Mouse (Mus musculus) frontal cortex, postnatal 36 days (tissue): ENCODE results near the gene Samhd1.
A peak's percentile ranks its signal among the peaks of the same experiment; 100 is the strongest.

ENCODE experiments used
- DNase-seq, 2 experiments: peaks; one replicate each; pipeline ENCODE4 v3.0.0; 2022; ENCODE audit warnings: low spot score in 2 of 2

Gene Samhd1

DNA sequence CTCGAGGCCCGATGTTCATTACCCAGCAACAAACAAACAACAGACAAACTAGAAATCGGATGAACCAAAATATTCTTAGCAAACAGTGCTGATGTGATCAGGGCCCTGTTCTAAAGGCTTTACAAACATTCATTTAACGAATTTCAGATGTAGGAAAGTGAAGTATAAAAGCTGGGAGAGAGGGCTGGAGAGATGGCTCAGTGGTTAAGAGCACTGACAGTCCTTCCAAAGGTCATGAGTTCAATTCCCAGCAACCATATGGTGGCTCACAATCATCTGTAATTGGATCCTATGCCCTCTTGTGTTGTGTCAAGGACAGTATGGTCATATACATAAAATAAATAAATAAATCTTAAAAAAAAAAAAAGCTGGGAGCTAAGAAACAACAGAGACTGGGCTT lies 1.1 kb upstream of the Samhd1 start:
- DNase-seq = no peak

DNA sequence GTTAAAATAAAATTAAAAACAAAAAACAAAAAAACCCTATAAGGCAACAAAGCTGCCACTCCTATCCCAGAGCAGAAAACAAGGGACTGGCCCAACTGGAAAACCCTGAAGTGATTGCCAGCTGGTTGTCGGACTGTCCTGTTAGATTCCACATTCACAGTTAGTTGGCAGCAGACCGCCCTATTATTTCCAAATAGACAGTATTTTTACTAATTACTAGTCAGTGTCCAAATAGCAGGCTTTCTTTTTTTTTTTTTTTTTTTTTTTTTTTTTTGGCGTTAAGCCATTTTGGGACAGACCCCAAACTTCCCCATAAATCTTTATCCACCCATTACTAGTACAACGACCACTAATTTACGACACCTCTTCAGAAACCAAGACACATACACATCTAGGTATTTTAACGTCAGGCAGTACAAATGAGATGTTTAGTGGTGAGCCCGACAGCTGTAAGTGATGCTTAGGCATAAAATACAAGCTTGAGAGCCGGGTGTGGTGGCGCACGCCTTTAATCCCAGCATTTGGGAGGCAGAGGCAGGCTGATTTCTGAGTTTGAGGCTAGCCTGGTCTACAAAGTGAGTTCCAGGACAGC lies 560 bp upstream of the Samhd1 start:
- no peak for DNase-seq

DNA sequence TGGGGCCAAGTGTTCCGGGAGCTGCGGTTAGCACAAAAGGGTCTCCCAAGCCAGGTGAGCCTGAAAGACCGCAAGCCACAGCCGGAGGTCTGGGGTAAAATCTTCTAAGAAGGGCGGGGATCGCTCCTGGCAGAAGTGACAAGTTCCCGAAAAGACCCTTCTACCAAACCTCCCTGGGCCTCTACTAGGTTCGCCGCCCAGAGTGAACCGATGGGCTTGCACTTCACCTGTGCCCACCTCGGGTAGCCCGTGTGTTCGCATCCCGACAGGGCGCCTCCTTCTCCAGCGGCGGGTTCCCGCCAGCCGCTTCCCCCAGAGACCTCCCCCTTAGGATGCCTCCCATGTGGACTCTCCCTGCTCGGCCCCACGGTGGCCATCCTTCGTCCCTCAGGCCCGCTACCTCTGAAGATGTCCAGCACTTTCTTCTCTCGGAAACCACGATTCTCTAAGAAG lies 560 bp downstream of the Samhd1 start:
- DNase-seq = no peak

GRCm38 (mm10) chr2:157133769-157134478 lies 1.1 kb downstream of the Samhd1 start:
- DNase-seq = no peak

DNA sequence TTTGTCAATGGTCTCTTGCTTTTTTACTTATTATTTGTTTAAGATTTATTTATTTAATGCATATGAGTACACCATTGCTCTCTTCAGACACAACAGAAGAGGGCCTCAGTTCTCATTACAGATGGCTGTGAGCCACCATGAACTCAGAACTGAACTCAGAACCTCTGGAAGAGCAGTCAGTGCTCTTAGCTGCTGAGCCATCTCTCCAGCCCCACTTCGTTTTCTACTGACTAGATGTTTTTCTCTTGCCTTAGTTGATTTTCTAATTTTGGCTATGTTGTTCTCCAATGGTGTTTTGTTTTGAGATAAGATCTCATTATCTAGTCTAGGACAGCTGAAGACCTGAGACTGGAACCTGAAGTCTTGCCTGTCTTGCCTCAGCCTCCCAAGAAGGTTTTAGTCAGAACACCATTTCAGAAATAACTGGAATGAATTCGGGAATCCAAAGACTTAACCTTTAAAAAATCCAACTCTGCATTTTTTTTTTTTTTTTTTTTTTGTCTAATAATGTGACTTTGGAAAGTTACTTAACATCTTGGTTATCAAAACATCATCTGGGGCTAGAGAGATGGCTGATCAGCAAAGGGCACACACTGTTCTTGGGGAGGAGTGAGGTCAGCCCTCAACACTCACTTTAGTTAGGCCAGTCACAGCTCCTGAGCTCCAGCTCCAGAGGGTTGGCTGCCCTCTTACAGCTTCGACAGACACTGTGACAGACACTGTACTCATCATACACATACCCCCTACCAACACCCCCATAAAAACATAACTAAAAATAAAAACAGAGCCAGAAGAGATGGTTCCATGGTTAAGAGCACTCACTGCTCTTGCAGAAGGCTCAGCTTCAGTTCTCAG lies 2.2 kb downstream of the Samhd1 start:
- DNase-seq = no peak

- no peak for DNase-seq
These were observed 3.0 kb downstream of the Samhd1 start for GRCm38 (mm10) chr2:157132086-157132485.

DNA sequence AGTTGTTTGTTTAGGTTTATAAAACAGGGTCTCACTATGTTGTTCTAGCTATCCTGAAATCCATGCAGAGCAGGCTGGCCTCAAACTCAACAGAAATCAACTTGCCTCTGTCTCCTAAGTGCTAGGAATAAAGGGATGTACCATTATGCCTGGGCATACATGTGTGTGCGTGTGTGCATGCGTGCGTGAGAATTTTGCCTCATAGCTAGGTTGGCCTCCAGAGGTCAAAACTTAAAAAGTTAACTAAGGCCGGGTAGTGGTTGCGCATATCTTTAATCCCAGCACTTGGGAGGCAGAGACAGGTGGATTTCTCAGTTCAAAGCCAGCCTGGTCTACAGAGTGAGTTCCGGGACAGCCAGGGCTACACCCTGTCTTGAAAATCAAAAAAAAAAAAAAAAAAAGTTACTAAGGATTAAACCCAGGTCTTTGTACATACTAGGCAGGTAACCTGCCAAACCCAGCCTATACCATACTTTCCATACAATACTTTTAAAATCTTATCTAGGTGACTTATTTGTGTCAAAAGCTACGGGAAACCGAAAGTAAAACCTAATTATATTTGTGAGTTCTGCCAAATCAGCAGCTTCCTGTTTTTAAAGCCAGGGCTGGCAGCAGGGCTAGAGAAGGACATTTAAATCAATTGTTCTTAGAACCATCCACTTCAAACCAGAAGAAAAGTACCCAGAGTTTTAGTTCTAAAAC lies 4.1 kb downstream of the Samhd1 start:
- DNase-seq = no peak

DNA sequence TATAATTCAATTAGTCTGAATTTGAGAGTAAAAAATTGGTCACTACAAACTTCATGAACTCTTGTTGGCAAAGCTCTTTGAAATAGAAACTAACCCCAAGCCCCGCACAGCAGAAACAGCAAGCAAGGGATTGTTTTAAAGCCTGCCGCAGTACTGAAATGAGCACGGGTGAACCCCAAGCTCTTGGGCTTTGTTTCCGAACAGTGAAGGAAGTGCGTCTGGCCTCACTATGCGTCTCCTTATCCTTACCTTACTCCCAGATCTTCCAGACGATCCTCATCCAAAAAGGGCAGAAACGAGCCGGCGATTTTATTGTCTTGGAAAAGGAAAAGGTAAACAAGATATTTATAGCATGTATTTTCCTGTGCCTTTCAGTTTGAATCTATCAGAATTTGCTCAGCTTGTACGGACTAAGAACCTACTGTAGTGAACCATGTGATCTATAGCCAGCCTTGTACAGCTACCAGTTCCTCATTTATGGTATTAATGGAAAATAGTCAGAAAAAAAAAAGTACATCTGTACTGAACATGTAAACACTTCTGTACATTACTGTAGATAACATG lies 5.4 kb downstream of the Samhd1 start:
- no peak for DNase-seq

DNA sequence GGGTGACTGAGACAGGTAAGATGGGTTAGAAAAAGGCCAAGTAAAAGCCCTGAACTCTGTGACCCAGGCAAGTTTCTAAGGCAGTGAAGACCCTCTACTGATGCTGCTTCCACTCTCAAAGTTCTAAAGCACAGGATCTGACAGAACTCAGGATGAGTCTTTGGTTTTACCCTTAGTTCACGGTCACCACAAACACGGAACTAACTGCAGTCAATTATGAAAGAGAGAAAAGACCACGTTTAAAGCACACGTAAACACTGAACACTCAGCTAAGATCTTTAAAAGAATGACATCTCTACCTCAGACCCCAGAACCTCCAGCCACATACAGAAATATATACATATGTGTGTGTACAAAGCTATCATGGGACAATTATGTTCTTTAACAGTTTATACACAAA lies 6.0 kb downstream of the Samhd1 start:
- DNase-seq = no peak

GRCm38 (mm10) chr2:157128072-157128471 lies 7.0 kb downstream of the Samhd1 start:
- DNase-seq = peak in 1 of 2 experiments; percentile 12

DNA sequence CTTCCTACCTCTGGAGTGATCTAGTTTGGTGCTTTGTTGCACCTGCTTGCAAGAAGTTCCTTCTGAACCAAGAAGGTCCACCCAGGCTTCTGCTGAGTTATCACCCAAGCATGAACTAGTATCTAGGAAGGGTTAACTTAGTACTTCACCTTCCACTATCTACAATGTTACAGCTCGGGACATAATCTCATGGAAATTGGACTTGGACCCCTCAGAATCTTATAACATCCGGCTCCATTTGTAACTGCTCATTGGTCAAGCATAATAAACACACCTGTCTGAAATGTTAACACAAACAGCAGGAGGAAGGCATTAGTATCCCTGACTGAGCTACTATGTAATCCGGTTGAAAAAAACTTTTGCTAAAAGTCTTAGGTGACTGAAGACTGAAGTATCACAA lies 7.7 kb downstream of the Samhd1 start:
- DNase-seq = no peak

- DNase-seq = no peak
These were observed 9.8 kb downstream of the Samhd1 start for GRCm38 (mm10) chr2:157125246-157125645.

DNA sequence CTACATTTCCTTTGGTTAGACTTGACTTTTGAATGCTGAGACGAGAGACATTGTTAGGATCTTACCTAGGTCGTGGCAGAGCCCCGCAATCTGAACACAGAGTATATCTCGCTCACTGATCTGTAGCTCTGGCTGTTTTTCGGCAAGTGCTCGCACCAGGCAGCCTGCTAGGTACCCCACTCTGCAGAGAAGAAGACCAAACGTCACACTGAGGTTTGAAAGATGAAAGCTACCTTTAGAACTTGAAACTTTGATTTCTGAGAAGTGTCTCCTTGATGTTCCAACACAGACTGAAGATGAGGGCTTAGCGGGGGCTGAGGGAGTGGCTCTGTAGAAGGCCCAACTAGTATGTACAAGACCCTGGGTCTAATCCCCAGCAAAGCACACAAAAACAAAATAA lies 13.3 kb downstream of the Samhd1 start:
- DNase-seq = no peak

DNA sequence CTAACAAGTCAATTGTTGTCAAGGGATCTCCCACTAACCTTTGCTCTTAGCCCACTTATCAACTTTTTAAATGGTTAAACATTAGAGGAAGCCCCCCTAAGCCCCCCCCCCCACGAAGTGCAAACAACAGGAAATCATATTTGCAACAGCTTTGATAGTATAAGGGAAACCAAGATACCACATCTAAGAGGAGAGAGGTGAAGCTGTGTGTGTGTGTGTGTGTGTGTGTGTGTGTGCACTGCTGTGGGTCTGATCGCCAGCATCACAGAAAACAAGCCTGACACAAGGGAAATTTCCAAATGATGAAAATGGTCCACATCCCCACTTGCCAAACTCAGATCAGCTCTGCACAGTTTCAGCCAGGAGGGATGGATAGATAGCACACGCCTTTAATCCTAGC lies 16.0 kb downstream of the Samhd1 start:
- no peak for DNase-seq

DNA sequence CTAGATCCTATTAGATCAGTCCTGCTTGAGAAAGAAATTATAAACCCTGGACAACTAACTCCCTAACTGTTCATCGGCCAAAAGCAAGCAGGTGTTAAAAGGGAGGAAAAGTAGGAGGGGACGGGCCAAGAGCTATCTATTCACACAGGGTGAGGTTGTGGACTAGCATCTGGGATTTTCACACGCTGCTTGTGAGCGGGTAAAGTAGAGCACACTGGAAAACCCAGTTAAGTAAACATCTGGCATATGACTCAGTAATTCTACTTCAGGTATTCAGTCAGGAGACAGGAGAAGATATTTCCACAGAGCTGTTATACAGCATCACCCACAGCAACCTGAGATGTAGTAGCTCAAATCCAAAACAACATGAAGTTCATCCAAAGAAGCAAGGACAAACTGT lies 16.5 kb downstream of the Samhd1 start:
- no peak for DNase-seq

DNA sequence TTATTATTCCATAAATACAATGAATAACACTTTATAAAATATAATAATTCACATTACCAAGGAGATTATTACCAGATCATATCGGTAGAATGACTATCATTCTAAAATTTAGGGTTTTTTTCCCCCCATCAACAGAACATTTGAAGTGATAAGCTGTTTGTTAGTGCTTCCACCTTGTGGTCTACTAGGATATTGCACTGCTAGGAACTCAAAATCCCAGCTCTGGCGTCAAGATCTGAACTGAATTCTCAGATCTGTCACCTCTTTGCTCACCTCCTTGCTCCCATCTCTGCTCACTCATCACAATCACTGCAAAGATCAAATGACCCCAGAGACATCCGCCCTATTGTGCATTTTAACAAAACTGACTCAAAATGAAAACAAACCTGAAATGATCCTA lies 18.1 kb downstream of the Samhd1 start:
- no peak for DNase-seq

DNA sequence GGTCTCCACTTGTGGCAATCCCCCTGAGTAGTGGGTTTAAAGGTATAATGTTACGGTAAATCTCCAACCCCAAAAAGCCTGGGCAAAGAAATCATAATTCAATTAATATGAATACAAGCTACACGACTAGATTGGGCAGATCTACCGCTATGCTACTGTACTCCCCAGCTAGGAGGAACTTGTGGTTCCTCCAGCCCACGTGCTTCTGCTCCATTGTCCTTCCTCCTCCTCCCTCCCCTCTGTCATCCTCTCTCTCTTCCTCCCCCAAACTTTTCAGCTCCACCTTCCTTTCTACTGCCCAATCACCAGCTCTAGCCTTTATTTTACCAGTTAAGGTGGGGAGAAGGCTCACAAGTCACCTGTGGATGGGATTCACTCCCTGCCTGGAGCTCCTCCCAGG lies 26.8 kb downstream of the Samhd1 start:
- no peak for DNase-seq

DNA sequence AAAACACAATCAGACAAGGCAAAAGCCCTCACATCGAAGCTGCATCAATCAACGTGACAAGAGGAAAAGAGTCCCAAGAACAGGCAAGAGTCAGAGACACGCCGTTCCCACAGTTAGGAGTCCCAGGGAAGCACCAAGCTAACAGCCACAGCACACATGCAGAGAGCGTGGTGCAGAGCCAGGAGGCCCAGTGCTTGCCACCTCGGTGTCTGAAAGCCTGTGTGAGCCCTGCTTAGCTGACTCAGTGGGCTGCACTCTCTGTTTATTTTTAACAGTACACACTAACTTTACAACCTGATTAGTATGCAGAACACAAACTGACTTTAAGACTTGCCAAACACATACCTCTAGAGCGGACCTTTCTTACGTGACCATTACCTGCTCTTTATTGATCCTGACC lies 30.6 kb downstream of the Samhd1 start:
- no peak for DNase-seq

- DNase-seq = no peak
These were observed 32.8 kb downstream of the Samhd1 start for GRCm38 (mm10) chr2:157102256-157102655.

DNA sequence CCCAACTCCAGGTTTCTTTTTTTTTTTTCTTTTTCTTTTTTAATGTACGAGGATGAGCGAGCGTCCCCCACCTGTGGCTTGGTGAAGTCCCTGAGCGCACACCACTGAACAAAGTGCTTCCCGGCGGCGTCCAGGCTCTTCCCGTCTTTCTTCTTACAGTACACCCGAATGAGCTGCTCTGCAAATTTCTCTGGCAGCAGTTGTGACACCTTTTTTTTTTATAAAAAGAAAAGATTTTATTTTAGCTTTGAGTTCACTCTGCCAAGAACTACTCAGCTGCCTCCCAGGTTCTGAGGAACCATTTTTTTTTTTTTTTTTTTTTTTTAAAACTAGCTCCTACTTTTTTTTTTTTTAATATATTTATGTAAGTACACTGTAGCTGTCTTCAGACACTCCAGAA lies 33.4 kb downstream of the Samhd1 start:
- peak in 1 of 2 experiments; percentile 28 for DNase-seq

DNA sequence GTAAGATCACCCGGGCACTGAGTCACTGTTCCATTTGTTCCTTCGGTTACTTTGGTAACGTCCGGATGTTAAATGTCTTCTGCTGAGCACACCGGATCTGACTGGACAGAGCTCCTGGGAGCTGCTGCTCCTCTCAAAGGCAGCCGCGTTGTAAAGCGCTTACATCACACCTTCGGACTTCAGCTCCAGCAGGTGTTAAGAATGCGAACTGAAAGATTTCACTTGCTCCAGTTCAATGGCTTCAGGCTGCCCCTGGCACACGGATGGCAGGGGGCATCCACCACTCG lies 34.8 kb downstream of the Samhd1 start:
- DNase-seq = no peak
